Mouse (Mus musculus) testis, adult 2 months (tissue): ENCODE measurements around the gene Etv3.

Experiments used
- CTCF ChIP-seq: fragments of 200-500 bp; IDR thresholded peaks from 2 replicates; pipeline ENCODE4 v1.5.1; 2012; ENCODE audit warnings: low read depth, mild to moderate bottlenecking, inconsistent platforms, low read length, moderate library complexity; ENCODE audit not compliant: control insufficient read depth, insufficient read depth, insufficient replicate concordance
- POLR2A ChIP-seq: fragments of 200-500 bp; IDR thresholded peaks from 2 replicates; pipeline ENCODE4 v1.6.1; 2012; ENCODE audit warnings: low read depth, mild to moderate bottlenecking, inconsistent platforms, low read length, moderate library complexity; ENCODE audit not compliant: control insufficient read depth

DNA sequence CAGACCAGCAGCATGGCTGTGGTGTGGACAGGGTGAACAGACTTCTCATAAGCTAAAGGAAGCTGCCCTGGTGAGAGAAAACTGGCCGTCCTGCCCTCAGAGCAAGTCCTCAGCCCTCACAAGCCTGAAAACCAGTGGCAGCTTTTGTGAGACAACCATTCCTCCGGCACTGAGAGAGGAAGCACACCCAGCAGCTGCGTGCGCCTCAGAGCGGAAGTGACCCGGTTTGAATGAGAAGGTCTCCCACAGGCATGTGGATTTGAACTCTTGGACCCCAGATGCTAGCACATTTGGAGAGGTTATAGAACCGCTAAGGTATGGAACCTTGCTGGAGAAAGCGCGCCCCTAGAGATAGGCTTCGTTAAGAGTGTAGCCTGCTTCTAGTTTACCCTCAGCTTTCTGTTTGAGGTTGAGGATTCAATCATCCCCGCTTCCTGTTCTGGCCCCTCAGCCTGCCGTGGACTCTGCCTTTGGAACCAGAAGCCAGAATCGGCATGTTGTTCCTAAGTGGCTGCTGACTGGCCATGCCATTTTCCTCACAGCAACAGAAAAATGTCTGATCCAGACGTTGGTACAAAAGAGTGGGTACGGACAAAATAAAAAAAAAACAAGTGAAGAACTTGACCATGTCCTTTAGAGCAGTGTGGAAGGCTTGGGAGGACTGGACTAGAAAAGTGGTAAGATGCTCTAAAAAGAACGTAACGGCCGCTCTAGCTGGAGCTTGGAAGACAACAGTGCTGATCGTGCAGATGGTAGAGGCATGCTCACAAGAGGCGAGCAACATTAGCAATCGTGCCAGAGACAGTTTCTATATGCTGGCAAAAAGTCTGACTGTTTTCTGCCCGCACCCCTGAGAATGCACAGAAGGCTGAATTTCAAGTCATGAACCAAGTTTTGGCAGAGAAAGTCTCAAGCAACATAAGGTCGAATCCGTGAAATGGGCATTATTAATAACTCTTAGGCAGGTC is 24.8 kb upstream of the Etv3 start:
- TF ChIP-seq POLR2A: no peak
- TF ChIP-seq CTCF: no peak
